Mouse (Mus musculus) megakaryocyte, embryonic 14.5 days (primary cell): ENCODE results near the gene Gpc5.

Experiments
- FLI1 ChIP-seq: IDR thresholded peaks from 2 replicates; pipeline ENCODE4 v1.6.1; 2012; ENCODE audit warnings: low read length, inconsistent platforms, mixed read lengths
- GATA1 ChIP-seq: IDR thresholded peaks from 3 replicates; pipeline ENCODE4 v1.6.1; 2012; ENCODE audit warnings: mixed read lengths, low read length, inconsistent platforms, borderline replicate concordance

GRCm38 (mm10) chr14:115633311-115633710, 541.3 kb downstream of the Gpc5 start:
- TF ChIP-seq GATA1, result no peak
- no peak for TF ChIP-seq FLI1
